Mouse (Mus musculus): ENCODE data around the gene Tapbp. TPM values are rescaled to one million over a fixed set of nuclear protein-coding genes. Genes with fewer than 3 reads are reported as not detected.

Tapbp gene
- polyA plus RNA-seq, 1 experiment: 30.5 TPM

GRCm38 (mm10) chr17:33972691-33973090 lies 57.0 kb downstream of the Tapbp start:
- no peaks in the 10 kb centered on the region for H3K79me2 ChIP-seq (ENCODE audit: control insufficient read depth, insufficient read depth)
- H3K36me3 ChIP-seq (ENCODE audit: control insufficient read depth, insufficient read depth): no peaks in the 10 kb centered on the region
- no peaks in the 10 kb centered on the region for H3K79me3 ChIP-seq (ENCODE audit: low read depth)
- no peak overlapping the region for H3K4me3 ChIP-seq (ENCODE audit: insufficient read depth, poor library complexity, severe bottlenecking)
- peaks cover 10% of the 10 kb centered on the region for H3K27me3 ChIP-seq (ENCODE audit: control insufficient read depth, insufficient read depth, insufficient read length)
- no peak for TF ChIP-seq MAX (IDR thresholded peaks at IDR 0.05)
- no peak for TF ChIP-seq FOSL1 (IDR thresholded peaks at IDR 0.05; ENCODE audit: insufficient read depth, low read length, poor library complexity, severe bottlenecking)
- no peak for TF ChIP-seq USF1 (IDR thresholded peaks at IDR 0.05; ENCODE audit: low read depth)
- TF ChIP-seq MYOG (IDR thresholded peaks at IDR 0.05; ENCODE audit: control insufficient read depth, extremely low read depth, insufficient read length): no peak
- no peak for TF ChIP-seq CEBPB (IDR thresholded peaks at IDR 0.05; ENCODE audit: low read depth)
- TF ChIP-seq CTCF (IDR thresholded peaks at IDR 0.05; ENCODE audit: control insufficient read depth, insufficient read depth, insufficient read length): no peak
- no peak for TF ChIP-seq MYOD1 (IDR thresholded peaks at IDR 0.05; ENCODE audit: control insufficient read depth, insufficient read length, low read depth)
- no peak overlapping the region for H3ac ChIP-seq (ENCODE audit: control insufficient read depth, insufficient read length, low read depth)

GRCm38 (mm10) chr17:33973572-33973971 lies 57.9 kb downstream of the Tapbp start:
- TF ChIP-seq CEBPB (IDR thresholded peaks at IDR 0.05; ENCODE audit: low read depth): no peak
- TF ChIP-seq CTCF (IDR thresholded peaks at IDR 0.05; ENCODE audit: control insufficient read depth, insufficient read depth, insufficient read length): no peak
- no peak for TF ChIP-seq MYOG (IDR thresholded peaks at IDR 0.05; ENCODE audit: control insufficient read depth, extremely low read depth, insufficient read length)
- no peak for TF ChIP-seq MYOD1 (IDR thresholded peaks at IDR 0.05; ENCODE audit: control insufficient read depth, insufficient read length, low read depth)
- TF ChIP-seq FOSL1 (IDR thresholded peaks at IDR 0.05; ENCODE audit: insufficient read depth, low read length, poor library complexity, severe bottlenecking): no peak
- no peak for TF ChIP-seq MAX (IDR thresholded peaks at IDR 0.05)
- TF ChIP-seq USF1 (IDR thresholded peaks at IDR 0.05; ENCODE audit: low read depth): no peak
- Histone ChIP-seq H3ac (ENCODE audit: control insufficient read depth, insufficient read length, low read depth) (no peak overlapping the region), H3K36me3 (ENCODE audit: control insufficient read depth, insufficient read depth) (no peaks in the 10 kb centered on the region), H3K79me3 (ENCODE audit: low read depth) (no peaks in the 10 kb centered on the region), H3K4me3 (ENCODE audit: insufficient read depth, poor library complexity, severe bottlenecking) (no peak overlapping the region), H3K27me3 (ENCODE audit: control insufficient read depth, insufficient read depth, insufficient read length) (peaks cover 18% of the 10 kb centered on the region), H3K79me2 (ENCODE audit: control insufficient read depth, insufficient read depth) (no peaks in the 10 kb centered on the region)

DNA sequence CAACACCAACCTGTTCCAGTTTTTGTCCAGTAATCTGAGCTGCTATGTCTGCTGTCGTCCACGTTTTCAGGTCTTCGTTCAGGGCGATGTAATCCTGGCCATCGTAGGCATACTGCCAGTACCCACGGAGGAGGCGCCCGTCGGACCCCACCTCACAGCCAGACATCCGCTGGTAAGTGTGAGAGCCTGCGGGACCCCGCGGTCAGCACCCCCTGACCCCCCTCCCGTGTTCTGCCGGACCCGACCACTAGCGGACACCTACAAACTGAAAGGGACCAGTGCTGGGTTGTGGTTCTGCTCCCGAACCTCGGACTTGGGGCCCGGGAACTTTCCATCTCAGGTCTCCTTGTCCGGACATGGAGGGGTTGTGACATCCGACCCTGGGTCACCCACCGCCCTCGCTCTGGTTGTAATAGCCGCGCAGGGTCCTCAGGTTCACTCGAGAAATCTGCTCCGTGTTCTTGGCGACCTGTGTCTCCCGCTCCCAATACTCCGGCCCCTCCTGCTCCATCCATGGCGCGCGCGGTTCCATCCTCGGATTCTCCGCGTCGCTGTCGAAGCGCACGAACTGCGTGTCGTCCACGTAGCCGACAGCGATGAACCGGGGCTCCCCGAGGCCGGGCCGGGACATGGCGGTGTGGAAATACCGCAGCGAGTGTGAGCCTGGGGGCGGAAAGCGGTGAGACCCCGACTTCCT lies 62.3 kb downstream of the Tapbp start:
- Histone ChIP-seq H3K79me3 (ENCODE audit: low read depth) (no peaks in the 10 kb centered on the region), H3K36me3 (ENCODE audit: control insufficient read depth, insufficient read depth) (no peaks in the 10 kb centered on the region), H3K79me2 (ENCODE audit: control insufficient read depth, insufficient read depth) (no peaks in the 10 kb centered on the region), H3K27me3 (ENCODE audit: control insufficient read depth, insufficient read depth, insufficient read length) (peaks cover 24% of the 10 kb centered on the region), H3ac (ENCODE audit: control insufficient read depth, insufficient read length, low read depth) (no peak overlapping the region), H3K4me3 (ENCODE audit: insufficient read depth, poor library complexity, severe bottlenecking) (no peak overlapping the region)
- TF ChIP-seq USF1 (IDR thresholded peaks at IDR 0.05; ENCODE audit: low read depth) (no peak), FOSL1 (IDR thresholded peaks at IDR 0.05; ENCODE audit: insufficient read depth, low read length, poor library complexity, severe bottlenecking) (no peak), MYOG (IDR thresholded peaks at IDR 0.05; ENCODE audit: control insufficient read depth, extremely low read depth, insufficient read length) (no peak), MYOD1 (IDR thresholded peaks at IDR 0.05; ENCODE audit: control insufficient read depth, insufficient read length, low read depth) (no peak), CTCF (IDR thresholded peaks at IDR 0.05; ENCODE audit: control insufficient read depth, insufficient read depth, insufficient read length) (no peak), CEBPB (IDR thresholded peaks at IDR 0.05; ENCODE audit: low read depth) (no peak), MAX (IDR thresholded peaks at IDR 0.05) (no peak)

DNA sequence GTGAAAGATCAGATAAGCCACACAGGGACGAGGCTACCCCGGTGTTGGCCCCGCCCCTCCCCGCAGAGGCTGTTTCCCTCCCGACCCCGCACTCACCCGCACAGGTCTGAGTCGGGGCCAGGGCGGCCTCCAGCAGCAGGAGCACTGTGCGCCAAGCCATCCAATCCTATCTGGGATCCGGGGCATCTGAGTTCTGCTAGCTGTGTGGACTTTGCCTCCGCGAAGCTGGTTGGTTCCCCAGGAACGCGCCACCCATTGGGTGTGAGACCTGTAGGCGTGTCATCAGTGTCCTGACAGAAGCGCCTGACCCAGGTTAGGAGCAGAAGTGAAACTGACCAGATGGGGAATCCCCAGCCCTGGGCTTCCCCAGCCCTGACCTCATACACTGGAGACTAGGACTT lies 62.9 kb downstream of the Tapbp start:
- H3K27me3 ChIP-seq (ENCODE audit: control insufficient read depth, insufficient read depth, insufficient read length): peaks cover 24% of the 10 kb centered on the region
- no peaks in the 10 kb centered on the region for H3K79me3 ChIP-seq (ENCODE audit: low read depth)
- no peak overlapping the region for H3ac ChIP-seq (ENCODE audit: control insufficient read depth, insufficient read length, low read depth)
- H3K36me3 ChIP-seq (ENCODE audit: control insufficient read depth, insufficient read depth): no peaks in the 10 kb centered on the region
- H3K79me2 ChIP-seq (ENCODE audit: control insufficient read depth, insufficient read depth): no peaks in the 10 kb centered on the region
- no peak for TF ChIP-seq MAX (IDR thresholded peaks at IDR 0.05)
- no peak overlapping the region for H3K4me3 ChIP-seq (ENCODE audit: insufficient read depth, poor library complexity, severe bottlenecking)

Small RNA genes lying within 50 kb of the gene (microRNA-seq; reads per million reads assigned to microRNA genes)
- not detected for gene Gm27740 (ENCODE audit: borderline microRNAs expressed)

Other genes starting within 250 kb of the Tapbp start
- 129 TPM for gene Hnrnpm, start 229.0 kb upstream of the Tapbp start, polyA plus RNA-seq (2012; fragmentation: generic; extraction: Trizol)
- gene March2, start 197.2 kb upstream of the Tapbp start, polyA plus RNA-seq (2012; fragmentation: generic; extraction: Trizol): 30.9 TPM
- 97.3 TPM for gene Rab11b, start 155.4 kb upstream of the Tapbp start, polyA plus RNA-seq (2012; fragmentation: generic; extraction: Trizol)
- gene Angptl4, start 134.1 kb upstream of the Tapbp start, polyA plus RNA-seq (2012; fragmentation: generic; extraction: Trizol): 212 TPM
- 5.0 TPM for gene Kank3, start 105.4 kb upstream of the Tapbp start, polyA plus RNA-seq (2012; fragmentation: generic; extraction: Trizol)
- gene Rps28, start 91.3 kb upstream of the Tapbp start, polyA plus RNA-seq (2012; fragmentation: generic; extraction: Trizol): 8,619 TPM
- 493 TPM for gene Ndufa7, start 91.3 kb upstream of the Tapbp start, polyA plus RNA-seq (2012; fragmentation: generic; extraction: Trizol)
- gene Cd320, start 72.8 kb upstream of the Tapbp start, polyA plus RNA-seq (2012; fragmentation: generic; extraction: Trizol): 77.8 TPM
- gene Gm7029, start 42.1 kb upstream of the Tapbp start, polyA plus RNA-seq (2012; fragmentation: generic; extraction: Trizol): not detected
- 68.6 TPM for gene Kifc1, start 25.2 kb upstream of the Tapbp start, polyA plus RNA-seq (2012; fragmentation: generic; extraction: Trizol)
- not detected for gene Platr17, start 10.8 kb upstream of the Tapbp start, polyA plus RNA-seq (2012; fragmentation: generic; extraction: Trizol)
- gene Daxx, start 6.5 kb upstream of the Tapbp start, polyA plus RNA-seq (2012; fragmentation: generic; extraction: Trizol): 19.3 TPM
- gene Zbtb22, start within 50 bp of the Tapbp start, polyA plus RNA-seq (2012; fragmentation: generic; extraction: Trizol): 30.3 TPM
- gene Rgl2, start 13.6 kb downstream of the Tapbp start, polyA plus RNA-seq (2012; fragmentation: generic; extraction: Trizol): 31.7 TPM
- gene Pfdn6, start 24.4 kb downstream of the Tapbp start, polyA plus RNA-seq (2012; fragmentation: generic; extraction: Trizol): 130 TPM
- gene Wdr46, start 24.8 kb downstream of the Tapbp start, polyA plus RNA-seq (2012; fragmentation: generic; extraction: Trizol): 64.8 TPM
- gene B3galt4, start 35.6 kb downstream of the Tapbp start, polyA plus RNA-seq (2012; fragmentation: generic; extraction: Trizol): 1.5 TPM
- 24.4 TPM for gene Vps52, start 39.9 kb downstream of the Tapbp start, polyA plus RNA-seq (2012; fragmentation: generic; extraction: Trizol)
- 517 TPM for gene Rps18, start 40.1 kb downstream of the Tapbp start, polyA plus RNA-seq (2012; fragmentation: generic; extraction: Trizol)
- gene H2-K1, start 84.4 kb downstream of the Tapbp start, polyA plus RNA-seq (2012; fragmentation: generic; extraction: Trizol): 19.0 TPM
- gene Ring1, start 108.8 kb downstream of the Tapbp start, polyA plus RNA-seq (2012; fragmentation: generic; extraction: Trizol): 26.8 TPM
- 17.6 TPM for gene H2-Ke6, start 112.2 kb downstream of the Tapbp start, polyA plus RNA-seq (2012; fragmentation: generic; extraction: Trizol)
- 175 TPM for gene Slc39a7, start 115.8 kb downstream of the Tapbp start, polyA plus RNA-seq (2012; fragmentation: generic; extraction: Trizol)
- gene Rxrb, start 115.9 kb downstream of the Tapbp start, polyA plus RNA-seq (2012; fragmentation: generic; extraction: Trizol): 39.0 TPM
- gene Col11a2, start 123.5 kb downstream of the Tapbp start, polyA plus RNA-seq (2012; fragmentation: generic; extraction: Trizol): 0.77 TPM
- gene H2-Oa, start 176.4 kb downstream of the Tapbp start, polyA plus RNA-seq (2012; fragmentation: generic; extraction: Trizol): not detected
- 5.2 TPM for gene H2-DMa, start 203.6 kb downstream of the Tapbp start, polyA plus RNA-seq (2012; fragmentation: generic; extraction: Trizol)
- gene Brd2, start 206.7 kb downstream of the Tapbp start, polyA plus RNA-seq (2012; fragmentation: generic; extraction: Trizol): 127 TPM
- not detected for gene H2-DMb2, start 227.4 kb downstream of the Tapbp start, polyA plus RNA-seq (2012; fragmentation: generic; extraction: Trizol)
- not detected for gene H2-DMb1, start 237.2 kb downstream of the Tapbp start, polyA plus RNA-seq (2012; fragmentation: generic; extraction: Trizol)